Mouse (Mus musculus) monocyte, adult 2 months (primary cell): Measurements from ENCODE around the gene Cox6a1.
"Not testable (repeated sequence)": the region's sequence is repeated elsewhere in the genome, so short reads cannot be mapped to it uniquely, and the experiment has no call there.

Experiments
- DNase-seq, 2 experiments: peaks; one replicate each; pipeline ENCODE4 v3.0.0; 2022; ENCODE audit warnings: low spot score in 2 of 2, low read depth in 1 of 2

Cox6a1 gene

DNA sequence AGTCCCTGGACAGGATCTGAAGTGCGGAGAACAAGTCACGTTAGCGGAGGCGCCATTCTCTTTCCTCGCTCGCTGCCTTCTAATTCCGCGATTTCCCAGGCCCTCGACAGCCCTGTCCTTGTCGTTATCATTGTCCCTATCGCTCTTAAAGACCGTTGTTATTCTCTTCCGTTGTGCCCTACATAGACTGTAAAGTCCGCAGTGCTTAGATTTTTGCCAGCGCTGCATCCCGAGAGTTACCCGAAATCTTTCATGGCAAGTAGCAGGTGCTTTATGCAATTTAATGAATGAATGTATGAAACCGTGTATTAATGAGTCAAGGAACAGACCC lies 409 bp upstream of the Cox6a1 start:
- no peak for DNase-seq

DNA sequence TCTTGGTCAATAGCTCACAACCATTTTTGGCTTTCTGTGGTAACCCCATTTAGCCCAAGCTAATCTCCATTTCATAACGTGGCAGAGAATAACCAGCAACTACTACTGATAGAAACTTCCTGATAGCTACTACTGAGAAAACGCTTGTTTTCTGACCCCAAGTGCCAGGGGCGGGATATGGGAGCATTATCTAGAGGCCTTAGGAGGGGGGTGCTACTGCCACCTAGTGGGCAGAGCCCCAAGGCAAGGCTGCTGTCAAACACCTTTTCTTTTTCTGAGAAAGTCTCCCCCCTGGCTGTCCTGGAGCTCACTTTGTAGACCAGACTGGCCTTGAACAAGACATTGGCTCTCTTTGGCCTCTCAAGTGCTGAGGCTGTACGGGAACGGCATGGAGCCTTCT lies 1.2 kb downstream of the Cox6a1 start:
- DNase-seq = peak; percentile 67 to 78

GRCm38 (mm10) chr5:115341314-115342165 lies 7.2 kb downstream of the Cox6a1 start:
- DNase-seq = no peak

GRCm38 (mm10) chr5:115340577-115341313 lies 8.0 kb downstream of the Cox6a1 start, which contains the start of the genes Gatc and Triap1:
TSS of gene Gatc (minus strand) at chr5:115341178.
TSS of gene Triap1 (plus strand) at chr5:115341225.
- DNase-seq = peak in 1 of 2 experiments; percentile 77

GRCm38 (mm10) chr5:115340007-115340406 lies 8.8 kb downstream of the Cox6a1 start:
- DNase-seq = no peak

DNA sequence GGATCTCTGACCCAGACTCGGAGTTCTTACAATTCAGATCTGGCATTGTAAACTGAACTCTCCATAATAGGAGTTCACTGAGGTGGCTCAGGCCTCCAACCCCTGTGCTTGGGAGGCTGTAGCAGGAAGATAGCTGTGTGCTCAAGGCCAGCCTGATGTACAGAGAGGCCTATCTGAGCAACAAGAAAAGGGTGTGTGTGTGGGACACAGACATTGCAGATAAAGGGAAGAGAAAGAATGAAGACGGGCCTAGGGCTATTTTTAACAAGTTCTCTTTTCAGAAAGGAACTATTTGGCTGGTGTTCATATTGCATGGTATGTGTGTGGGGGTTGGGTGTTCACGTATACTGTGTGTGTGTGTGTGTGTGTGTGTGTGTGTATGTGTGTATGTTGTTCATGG lies 15.2 kb downstream of the Cox6a1 start:
- no peak for DNase-seq

DNA sequence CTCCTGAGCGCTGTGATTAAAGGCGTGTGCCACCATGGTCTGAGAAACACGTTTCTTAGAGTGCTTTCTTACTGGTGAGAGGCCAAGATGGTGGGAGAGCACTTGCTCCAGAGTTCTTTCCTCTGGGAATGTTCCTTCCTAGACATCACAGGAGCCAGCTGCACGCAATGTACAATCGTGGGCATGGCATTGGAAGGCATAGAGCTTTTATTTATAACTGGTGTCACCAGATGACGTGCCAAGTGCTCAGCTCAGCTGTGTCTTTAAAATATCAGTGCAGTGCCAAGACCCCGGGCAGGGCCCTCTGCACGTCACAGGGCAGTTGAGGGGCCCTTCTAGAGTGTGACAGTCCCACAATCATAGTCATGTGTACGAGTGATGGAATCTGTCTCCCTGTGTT lies 17.8 kb downstream of the Cox6a1 start:
- no peak for DNase-seq

DNA sequence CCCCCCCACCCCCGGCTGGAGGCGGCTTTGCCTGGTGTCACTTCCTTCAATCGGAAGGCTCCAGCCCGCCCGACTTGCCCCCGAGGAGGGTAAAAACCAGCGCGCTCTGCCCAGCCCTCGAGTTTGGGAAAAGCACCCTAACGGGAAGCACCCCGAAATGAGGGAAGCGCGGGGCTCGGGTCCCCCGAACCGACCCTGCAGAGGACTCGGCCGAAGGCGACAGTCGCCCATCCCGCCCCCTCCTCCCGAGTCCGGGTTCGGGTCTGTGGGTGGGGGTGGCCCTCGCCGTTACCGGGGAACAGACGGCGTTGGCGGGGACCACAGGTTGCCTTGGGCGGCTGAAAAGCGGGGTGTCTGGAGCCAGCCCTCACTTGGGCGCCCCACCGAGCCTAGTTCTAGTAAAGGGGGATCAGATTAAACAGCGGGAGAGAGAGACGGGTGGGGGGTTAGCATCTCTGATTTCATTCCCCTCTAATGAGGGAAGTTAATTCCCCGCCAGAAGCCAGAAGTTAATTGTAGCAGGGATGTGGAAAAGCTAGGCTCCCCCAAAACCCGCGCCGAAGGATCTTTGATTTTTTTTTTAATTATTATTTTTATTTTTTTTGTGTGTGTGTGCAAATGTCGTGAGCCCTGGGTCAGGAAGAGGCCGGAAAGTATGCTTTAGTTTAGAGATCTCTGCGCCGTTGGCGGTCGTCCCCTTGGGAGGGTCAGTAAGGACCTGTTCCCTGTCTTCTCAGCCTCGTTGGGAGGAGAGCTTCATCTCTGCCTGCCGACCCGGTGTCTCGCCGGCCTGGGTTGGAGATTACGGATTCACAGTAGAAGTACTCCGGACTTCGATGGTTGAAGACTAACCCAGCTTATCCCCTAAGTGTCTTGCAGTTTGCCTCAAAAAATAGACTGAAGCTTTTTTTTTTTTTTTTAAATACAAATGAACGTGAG lies 20.9 kb downstream of the Cox6a1 start:
- peak in 1 of 2 experiments; percentile 8 for DNase-seq

- peak; percentile 70 to 88 for DNase-seq
These were observed 21.7 kb downstream of the Cox6a1 start, which contains the start of gene Srsf9 for GRCm38 (mm10) chr5:115326875-115327609. TSS of gene Srsf9 (plus strand) at chr5:115327177.

- DNase-seq = no peak
These were observed 22.4 kb downstream of the Cox6a1 start for GRCm38 (mm10) chr5:115326256-115326831.

DNA sequence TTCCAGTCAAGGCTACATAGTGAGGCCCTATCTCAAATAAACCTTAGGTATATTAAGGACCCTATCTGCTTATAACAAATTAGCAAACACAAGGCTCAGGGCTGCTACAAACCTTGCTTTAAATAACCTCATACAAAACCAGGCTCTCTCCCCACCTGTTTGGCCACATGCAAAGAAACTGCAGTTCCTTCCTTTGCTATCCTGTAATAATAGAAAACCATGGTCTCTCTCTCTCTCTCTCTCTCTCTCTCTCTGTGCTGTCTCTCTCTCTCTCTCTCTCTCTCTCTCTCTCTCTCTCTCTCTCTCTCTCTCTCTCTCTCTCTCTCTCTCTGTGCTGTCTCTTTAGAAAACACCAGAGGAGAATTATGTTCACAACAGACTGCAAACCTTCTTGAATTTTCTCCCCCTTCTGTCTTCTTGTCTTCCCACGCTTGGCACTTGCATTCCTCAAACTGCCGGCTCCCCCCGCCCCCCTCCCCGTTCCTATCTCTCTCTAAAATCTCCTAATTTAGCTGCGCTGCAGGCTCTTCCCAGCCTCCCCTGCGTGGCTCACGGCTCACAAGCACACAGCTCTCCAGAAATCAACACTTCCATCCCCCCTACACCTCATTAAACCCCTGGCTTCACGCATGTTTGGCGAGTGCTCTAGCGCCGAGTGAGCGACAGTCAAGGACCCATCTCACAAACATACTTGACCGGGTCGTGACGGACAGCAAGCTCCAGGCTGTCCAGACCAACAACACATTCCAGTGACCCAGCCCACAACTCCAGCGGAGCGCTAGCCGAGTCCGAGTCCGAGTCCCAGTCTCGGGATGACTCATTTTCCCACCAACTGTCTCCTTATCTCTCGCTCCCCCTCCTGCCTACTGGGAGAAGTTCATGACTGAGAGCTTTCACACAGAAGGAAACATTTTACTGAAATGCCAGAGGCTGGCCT lies 29.5 kb downstream of the Cox6a1 start:
- peak in 1 of 2 experiments; percentile 42 for DNase-seq

GRCm38 (mm10) chr5:115317645-115318328 lies 31.0 kb downstream of the Cox6a1 start:
- no peak for DNase-seq

- DNase-seq = no peak
These were observed 31.7 kb downstream of the Cox6a1 start for GRCm38 (mm10) chr5:115316968-115317644.

GRCm38 (mm10) chr5:115313668-115313943 lies 35.2 kb downstream of the Cox6a1 start:
- DNase-seq = no peak

GRCm38 (mm10) chr5:115312816-115313667 lies 35.7 kb downstream of the Cox6a1 start:
- peak in 1 of 2 experiments; percentile 8 for DNase-seq

GRCm38 (mm10) chr5:115312354-115312753 lies 36.4 kb downstream of the Cox6a1 start:
- DNase-seq = no peak

DNA sequence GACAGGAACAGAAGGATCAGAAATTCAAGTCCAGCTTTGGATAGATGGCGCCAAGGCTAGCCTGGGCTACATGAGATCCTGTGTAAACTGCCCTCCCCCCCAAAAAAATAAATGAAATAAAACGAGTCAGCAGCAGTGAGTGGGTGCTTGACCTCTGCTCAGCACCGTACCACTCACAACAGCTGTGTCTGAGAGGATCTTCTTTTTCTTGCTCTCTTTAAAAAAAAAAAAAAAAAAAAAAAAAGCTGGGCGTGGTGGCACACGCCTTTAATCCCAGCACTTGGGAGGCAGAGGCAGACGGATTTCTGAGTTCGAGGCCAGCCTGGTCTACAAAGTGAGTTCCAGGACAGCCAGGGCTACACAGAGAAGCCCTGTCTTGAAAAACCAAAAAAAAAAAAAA lies 46.6 kb downstream of the Cox6a1 start:
- DNase-seq = not testable (repeated sequence)
